Mouse (Mus musculus): ENCODE data around the gene Calml4. TPM values are rescaled to one million over a fixed set of nuclear protein-coding genes. Genes with fewer than 3 reads are reported as not detected.
A peak's percentile ranks its signal among the peaks of the same experiment; 100 is the strongest.

The Calml4 gene
- total and polyA plus RNA-seq, 3 experiments: not detected

GRCm38 (mm10) chr9:62810543-62811515, 47.1 kb upstream of the Calml4 start:
- dilution Hi-C loops (cut with MboI; ENCODE audit: extremely low pct_ligation_motif_present, extremely low pct_unique_long_range_greater_than_20kb, low sequenced_read_pairs): no loop called here
- TF ChIP-seq TBP (conservative IDR thresholded peaks at IDR 0.05; ENCODE audit: low read depth, low read length) (no peak), MEF2A (IDR thresholded peaks at IDR 0.05; ENCODE audit: borderline replicate concordance, low read depth, low read length) (no peak), ZMIZ1 (IDR thresholded peaks at IDR 0.05; ENCODE audit: low read depth, low read length) (no peak; the same call in 1 of the 2 replicates), USF2 (conservative IDR thresholded peaks at IDR 0.05; ENCODE audit: low read depth, low read length) (no peak), SIN3A (IDR thresholded peaks at IDR 0.05; ENCODE audit: low read length) (peak; percentile 42), CHD2 (IDR thresholded peaks at IDR 0.05; ENCODE audit: low read length) (no peak), MAX (IDR thresholded peaks at IDR 0.05; ENCODE audit: low read length) (peak; percentile 31; the same call in 1 of the 2 replicates), E2F4 (IDR thresholded peaks at IDR 0.05; ENCODE audit: insufficient replicate concordance, low read depth, low read length) (no peak), EP300 (IDR thresholded peaks at IDR 0.05; ENCODE audit: low read length) (no peak), CTCF (conservative IDR thresholded peaks at IDR 0.05 in 1 of 2, IDR thresholded peaks at IDR 0.05 in 1 of 2; ENCODE audit: low read depth in 2 of 2, low read length in 2 of 2) (peak in 1 of 2 experiments; percentile 53; a peak in 3 of 4 replicates), BHLHE40 (IDR thresholded peaks at IDR 0.05; ENCODE audit: low read depth, low read length) (no peak), RAD21 (IDR thresholded peaks at IDR 0.05; ENCODE audit: low read depth, low read length) (peak; percentile 38; the same call in 1 of the 2 replicates), JUND (conservative IDR thresholded peaks at IDR 0.05; ENCODE audit: low read depth, low read length) (no peak), ZNF384 (IDR thresholded peaks at IDR 0.05; ENCODE audit: low read depth, low read length) (no peak), GABPA (IDR thresholded peaks at IDR 0.05; ENCODE audit: insufficient replicate concordance, low read depth, low read length) (no peak)
- peak overlapping the region; percentile 96 to 100 (median 99) for H3K4me3 ChIP-seq (replicated peaks in 1 of 3; ENCODE audit: low read depth in 2 of 3, low read length in 2 of 3, poor library complexity in 1 of 3)
- H3K27ac ChIP-seq (ENCODE audit: insufficient read depth, low read depth): peak overlapping the region; percentile 78
- peak overlapping the region; percentile 83 for H3K9ac ChIP-seq (ENCODE audit: insufficient read depth, low read depth)
- peak; percentile 53 for DNase-seq (ENCODE audit: extremely low read depth)
- in situ Hi-C loops (cut with MboI; ENCODE audit: low pct_ligation_motif_present, low pct_unique_long_range_greater_than_20kb, low sequenced_read_pairs): loop anchor here (25.0 kb wide), 1 partner anchor 576 kb away; the partner anchor contains the start of genes 2300009A05Rik and Map2k5
- H3K9me3 ChIP-seq (replicated peaks; ENCODE audit: low read length): no peaks in the 10 kb centered on the region
- H3K4me1 ChIP-seq (ENCODE audit: control insufficient read depth in 1 of 2, insufficient read depth in 2 of 2): peaks cover 12 to 62% of the 10 kb centered on the region in 2 experiments
- peaks cover 0 to 7% of the 10 kb centered on the region in 2 experiments for H3K36me3 ChIP-seq (replicated peaks in 1 of 2; ENCODE audit: control insufficient read depth in 1 of 2, insufficient read depth in 1 of 2, low read length in 1 of 2)
- H3K4me2 ChIP-seq (ENCODE audit: insufficient read depth, low read depth, poor library complexity, severe bottlenecking): peak overlapping the region; percentile 14; the same call in 1 of the 2 replicates
- peaks cover 53% of the 10 kb centered on the region for H3K79me2 ChIP-seq (replicated peaks; ENCODE audit: control insufficient read depth, extremely low read depth, insufficient read depth, poor library complexity, severe bottlenecking)
- no peaks in the 10 kb centered on the region for H3K27me3 ChIP-seq (replicated peaks)

- Histone ChIP-seq H3K36me3 (replicated peaks in 1 of 2; ENCODE audit: control insufficient read depth in 1 of 2, insufficient read depth in 1 of 2, low read length in 1 of 2) (peaks cover 0 to 7% of the 10 kb centered on the region in 2 experiments), H3K4me1 (ENCODE audit: control insufficient read depth in 1 of 2, insufficient read depth in 2 of 2) (peaks cover 17 to 64% of the 10 kb centered on the region in 2 experiments), H3K27ac (ENCODE audit: insufficient read depth, low read depth) (peak within 1 kb of the TSS; percentile 78), H3K4me2 (ENCODE audit: insufficient read depth, low read depth, poor library complexity, severe bottlenecking) (peak within 1 kb of the TSS; percentile 57), H3K9me3 (replicated peaks; ENCODE audit: low read length) (no peaks in the 10 kb centered on the region), H3K4me3 (replicated peaks in 1 of 3; ENCODE audit: low read depth in 2 of 3, low read length in 2 of 3, poor library complexity in 1 of 3) (peak within 1 kb of the TSS; percentile 96 to 100 (median 99)), H3K9ac (ENCODE audit: insufficient read depth, low read depth) (peak within 1 kb of the TSS; percentile 83), H3K79me2 (replicated peaks; ENCODE audit: control insufficient read depth, extremely low read depth, insufficient read depth, poor library complexity, severe bottlenecking) (peaks cover 46% of the 10 kb centered on the region), H3K27me3 (replicated peaks) (no peaks in the 10 kb centered on the region)
- dilution Hi-C loops (cut with MboI; ENCODE audit: extremely low pct_ligation_motif_present, extremely low pct_unique_long_range_greater_than_20kb, low sequenced_read_pairs): no loop called here
- in situ Hi-C loops (cut with MboI; ENCODE audit: low pct_ligation_motif_present, low pct_unique_long_range_greater_than_20kb, low sequenced_read_pairs): loop anchor here (25.0 kb wide), 1 partner anchor 576 kb away; the partner anchor contains the start of genes 2300009A05Rik and Map2k5
- DNase-seq (ENCODE audit: extremely low read depth): peak; percentile 96
- TF ChIP-seq SIN3A (IDR thresholded peaks at IDR 0.05; ENCODE audit: low read length) (peak; percentile 79), ZKSCAN1 (IDR thresholded peaks at IDR 0.05; ENCODE audit: borderline replicate concordance, low read depth, low read length) (no peak), ZMIZ1 (IDR thresholded peaks at IDR 0.05; ENCODE audit: low read depth, low read length) (0 out of 2 replicates have a peak, but pooled peaks have one; percentile 46), CHD1 (IDR thresholded peaks at IDR 0.05; ENCODE audit: low read depth, low read length) (no peak), NELFE (IDR thresholded peaks at IDR 0.05; ENCODE audit: low read depth, low read length) (peak; percentile 79), TBP (conservative IDR thresholded peaks at IDR 0.05; ENCODE audit: low read depth, low read length) (peak; percentile 98), KAT2A (IDR thresholded peaks at IDR 0.05; ENCODE audit: insufficient replicate concordance, low read length) (peak; percentile 57; the same call in 1 of the 2 replicates), JUN (IDR thresholded peaks at IDR 0.05; ENCODE audit: insufficient read depth, low read depth, low read length) (no peak), USF2 (conservative IDR thresholded peaks at IDR 0.05; ENCODE audit: low read depth, low read length) (no peak), POLR2AphosphoS2 (IDR thresholded peaks at IDR 0.05; ENCODE audit: low read depth, low read length) (peak; percentile 65), MAX (IDR thresholded peaks at IDR 0.05; ENCODE audit: low read length) (no peak), SMC3 (IDR thresholded peaks at IDR 0.05; ENCODE audit: low read depth, low read length) (no peak), NRF1 (IDR thresholded peaks at IDR 0.05; ENCODE audit: low read depth, low read length) (peak; percentile 40; the same call in 1 of the 2 replicates), JUND (conservative IDR thresholded peaks at IDR 0.05; ENCODE audit: low read depth, low read length) (no peak), POLR2A (IDR thresholded peaks at IDR 0.05; ENCODE audit: low read depth, low read length) (peak; percentile 96), ZC3H11A (IDR thresholded peaks at IDR 0.05; ENCODE audit: low read depth, low read length) (no peak), CTCF (conservative IDR thresholded peaks at IDR 0.05 in 1 of 2, IDR thresholded peaks at IDR 0.05 in 1 of 2; ENCODE audit: low read depth in 2 of 2, low read length in 2 of 2) (no peak), IRF4 (IDR thresholded peaks at IDR 0.05; ENCODE audit: low read depth, low read length) (peak; percentile 82), HCFC1 (IDR thresholded peaks at IDR 0.05; ENCODE audit: low read depth, low read length) (peak; percentile 83)
Observed at GRCm38 (mm10) chr9:62811516-62812121, 46.3 kb upstream of the Calml4 start, which contains the start of gene Fem1b. Gene Fem1b (minus strand): TSS chr9:62811934.
